Mouse (Mus musculus): ENCODE results near the gene 3110082J24Rik.

Gene 3110082J24Rik

DNA sequence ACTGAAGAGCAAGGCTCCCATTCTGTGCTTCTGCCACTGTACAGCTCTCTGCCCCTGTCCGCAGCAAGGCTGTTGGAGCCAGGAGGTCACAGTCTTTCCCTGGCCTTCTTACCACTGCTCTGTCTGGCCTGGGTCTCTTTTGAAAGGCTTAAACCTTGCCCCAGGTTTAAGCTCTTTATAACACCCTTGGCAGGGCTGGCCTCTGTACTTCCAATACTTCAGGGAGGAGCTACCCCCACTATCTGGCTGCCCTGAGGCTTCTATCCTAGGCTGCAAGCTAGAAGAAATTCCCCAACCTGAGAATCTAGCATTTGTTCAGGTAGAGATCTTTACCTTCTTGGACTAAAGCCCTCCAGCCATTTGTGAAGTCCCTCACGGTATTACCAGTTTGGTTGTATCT lies 4.0 kb upstream of the 3110082J24Rik start:
- no peak for DNase-seq (ENCODE audit: low read depth, low spot score)
- no peaks in the 10 kb centered on the region for H3K36me3 ChIP-seq (ENCODE audit: control insufficient read depth, insufficient read depth, low read length, poor library complexity, severe bottlenecking)

DNA sequence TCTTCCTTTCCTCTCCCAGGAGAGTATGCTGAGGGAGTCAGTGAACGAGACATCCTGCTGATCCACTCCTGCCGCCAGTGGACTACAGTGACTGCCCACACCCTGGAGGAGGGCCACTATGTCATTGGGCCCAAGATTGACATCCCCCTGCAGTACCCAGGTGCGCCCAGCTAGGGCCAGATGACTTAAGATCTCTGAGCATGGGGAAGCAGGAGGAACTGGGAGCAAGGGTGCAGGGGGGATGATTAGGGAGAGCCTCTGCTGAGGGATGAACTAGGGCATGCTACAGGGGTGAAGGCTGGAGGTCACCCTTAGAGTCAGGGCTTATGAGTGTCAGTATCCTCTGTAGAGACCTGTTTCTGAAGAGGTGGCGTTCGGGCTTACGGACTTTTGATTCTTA lies 2.3 kb upstream of the 3110082J24Rik start:
- Histone ChIP-seq H3K27me3 (ENCODE audit: control insufficient read depth, insufficient read depth, low read length, poor library complexity, severe bottlenecking) (no peaks in the 10 kb centered on the region), H3K36me3 (ENCODE audit: control insufficient read depth, insufficient read depth, low read length, poor library complexity, severe bottlenecking) (no peaks in the 10 kb centered on the region)
- DNase-seq (ENCODE audit: low read depth, low spot score) = no peak

More for the DNA sequence above, 4.0 kb upstream of the 3110082J24Rik start:
- no peaks in the 10 kb centered on the region for H3K27me3 ChIP-seq (ENCODE audit: control insufficient read depth, insufficient read depth, low read length, poor library complexity, severe bottlenecking)

DNA sequence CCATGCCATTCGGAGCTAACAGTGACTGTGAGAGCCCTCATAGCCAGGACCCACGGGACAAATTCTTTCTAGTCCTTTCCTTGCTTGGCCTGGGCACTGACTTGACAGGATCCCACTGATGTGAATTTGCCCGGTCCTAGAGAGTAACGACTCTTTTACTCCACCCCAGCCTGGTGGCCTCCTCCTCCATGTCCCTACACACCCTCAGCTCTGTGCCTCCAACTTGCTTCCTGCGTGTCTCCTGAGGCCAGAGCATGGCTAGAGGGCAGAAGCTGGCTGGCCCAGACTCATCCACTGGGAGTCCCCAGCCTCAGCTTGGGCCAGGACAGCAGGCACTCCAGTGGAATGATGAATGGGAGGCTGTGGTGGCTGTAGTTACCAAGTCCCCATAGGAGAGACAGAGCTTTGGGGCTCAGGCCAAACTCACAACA lies 1.7 kb upstream of the 3110082J24Rik start:
- Histone ChIP-seq H3K27me3 (ENCODE audit: control insufficient read depth, insufficient read depth, low read length, poor library complexity, severe bottlenecking) (no peaks in the 10 kb centered on the region), H3K36me3 (ENCODE audit: control insufficient read depth, insufficient read depth, low read length, poor library complexity, severe bottlenecking) (no peaks in the 10 kb centered on the region)
- DNase-seq (ENCODE audit: low read depth, low spot score) = no peak

DNA sequence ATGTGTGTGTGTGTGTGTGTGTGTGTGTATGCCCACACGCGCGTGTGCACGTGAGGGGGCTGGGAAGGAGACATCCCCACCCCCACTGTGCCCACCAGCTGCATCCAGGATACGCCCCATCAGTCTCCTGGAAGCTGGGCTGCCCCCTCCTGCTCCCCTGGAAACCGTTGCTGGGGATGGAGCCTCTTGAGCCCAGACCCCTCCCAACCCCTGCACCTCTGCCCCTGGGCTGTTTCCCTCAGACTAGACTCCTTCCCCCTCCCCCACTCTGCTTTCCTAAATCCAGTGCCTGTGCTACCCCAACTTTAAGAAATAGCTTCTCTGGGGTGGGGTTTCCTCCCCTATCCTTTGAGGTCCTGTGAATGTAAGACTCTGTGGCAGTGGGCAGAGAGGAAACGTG lies 1.3 kb upstream of the 3110082J24Rik start:
- Histone ChIP-seq H3K27me3 (ENCODE audit: control insufficient read depth, insufficient read depth, low read length, poor library complexity, severe bottlenecking) (no peaks in the 10 kb centered on the region), H3K36me3 (ENCODE audit: control insufficient read depth, insufficient read depth, low read length, poor library complexity, severe bottlenecking) (no peaks in the 10 kb centered on the region)
- no peak for DNase-seq (ENCODE audit: low read depth, low spot score)

DNA sequence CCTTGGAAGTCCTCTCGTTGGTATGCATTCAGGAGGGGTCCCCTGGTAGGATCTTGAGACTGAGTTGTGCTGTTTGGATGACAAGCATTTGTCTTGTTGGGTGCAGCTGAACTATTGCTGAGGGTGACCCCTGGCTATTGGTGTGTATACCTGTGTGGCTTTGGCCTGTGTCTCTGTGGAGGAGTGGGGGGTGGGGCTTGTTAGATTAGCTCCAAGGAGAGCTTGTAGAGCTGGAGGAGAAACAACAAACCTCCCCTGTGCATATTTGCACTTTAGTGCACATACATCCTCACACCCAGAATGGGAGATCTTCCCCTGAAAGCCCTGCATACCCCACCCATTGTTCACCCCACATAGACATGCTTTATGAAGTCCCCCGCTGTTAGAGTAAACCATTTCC lies 870 bp upstream of the 3110082J24Rik start:
- no peaks in the 10 kb centered on the region for H3K27me3 ChIP-seq (ENCODE audit: control insufficient read depth, insufficient read depth, low read length, poor library complexity, severe bottlenecking)
- no peak for DNase-seq (ENCODE audit: low read depth, low spot score)
- H3K36me3 ChIP-seq (ENCODE audit: control insufficient read depth, insufficient read depth, low read length, poor library complexity, severe bottlenecking) = no peaks in the 10 kb centered on the region

DNA sequence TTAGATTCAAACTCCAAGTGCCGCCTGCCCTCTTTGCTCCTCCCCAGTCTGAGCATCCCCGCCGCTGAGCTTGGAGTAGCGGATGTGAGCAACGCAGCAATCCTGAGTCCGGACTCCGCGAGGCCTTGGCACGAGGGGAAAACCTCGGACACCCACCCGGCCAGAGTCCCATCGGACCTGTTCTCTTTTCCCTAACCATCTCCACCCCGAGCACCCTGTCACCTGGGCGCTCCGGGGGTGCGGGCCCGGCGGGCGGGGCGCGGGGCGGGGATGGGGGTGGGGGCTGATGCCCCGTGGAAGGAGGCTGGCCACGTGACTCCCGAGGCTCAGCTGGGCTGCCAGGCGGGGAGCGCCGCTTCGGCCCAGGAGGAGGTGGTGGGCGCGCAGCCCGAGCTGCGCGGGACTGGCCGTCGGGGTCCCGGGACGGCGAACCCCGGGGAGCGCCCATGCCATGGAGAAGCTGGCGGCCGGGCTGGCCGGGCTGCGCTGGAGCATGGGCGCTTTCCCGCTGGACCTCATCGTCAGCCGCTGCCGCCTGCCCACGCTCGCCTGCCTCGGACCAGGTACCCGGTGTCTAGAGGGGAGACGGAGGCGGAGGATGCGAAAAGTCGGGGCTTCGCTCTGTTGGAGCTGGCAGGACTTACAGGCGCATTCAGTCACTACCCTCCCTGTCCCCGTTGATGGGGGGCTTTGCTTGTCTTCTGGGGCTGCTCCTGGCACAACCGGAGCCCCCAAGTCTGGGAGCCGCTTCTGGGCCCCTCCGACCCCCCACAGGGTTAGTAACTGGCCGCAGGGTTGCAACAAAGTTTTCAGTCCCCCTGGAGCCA lies 832 bp downstream of the 3110082J24Rik start, which contains the start of gene Garem2:
TSS of gene Garem2 (plus strand) at position 321 of the 827 bp plus-strand sequence.
- Histone ChIP-seq H3K36me3 (ENCODE audit: control insufficient read depth, insufficient read depth, low read length, poor library complexity, severe bottlenecking) (no peaks in the 10 kb centered on the region), H3K27me3 (ENCODE audit: control insufficient read depth, insufficient read depth, low read length, poor library complexity, severe bottlenecking) (no peaks in the 10 kb centered on the region)
- no peak for DNase-seq (ENCODE audit: low read depth, low spot score)

DNA sequence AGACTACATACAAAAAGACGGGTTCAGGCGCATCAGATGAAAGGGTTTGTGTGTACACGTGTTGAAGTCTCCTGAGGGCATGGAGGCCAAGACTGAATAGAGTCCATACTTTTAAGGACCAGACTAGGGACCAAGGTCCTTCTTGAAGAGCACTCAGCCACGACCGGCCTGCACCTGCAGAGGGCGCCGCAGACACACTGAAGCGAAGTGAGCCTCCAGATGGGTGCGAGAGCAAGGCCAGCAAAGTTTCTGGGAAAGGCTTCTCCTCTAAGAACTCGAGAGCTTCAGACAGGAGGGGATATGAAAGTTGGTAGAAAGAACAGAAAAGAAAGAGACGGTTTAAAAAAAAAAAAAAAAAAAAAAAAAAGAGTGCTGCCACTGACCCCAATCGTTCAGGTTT lies 1.5 kb downstream of the 3110082J24Rik start:
- Histone ChIP-seq H3K36me3 (ENCODE audit: control insufficient read depth, insufficient read depth, low read length, poor library complexity, severe bottlenecking) (no peaks in the 10 kb centered on the region), H3K27me3 (ENCODE audit: control insufficient read depth, insufficient read depth, low read length, poor library complexity, severe bottlenecking) (no peaks in the 10 kb centered on the region)
- peak; percentile 37 for DNase-seq (ENCODE audit: low read depth, low spot score)

DNA sequence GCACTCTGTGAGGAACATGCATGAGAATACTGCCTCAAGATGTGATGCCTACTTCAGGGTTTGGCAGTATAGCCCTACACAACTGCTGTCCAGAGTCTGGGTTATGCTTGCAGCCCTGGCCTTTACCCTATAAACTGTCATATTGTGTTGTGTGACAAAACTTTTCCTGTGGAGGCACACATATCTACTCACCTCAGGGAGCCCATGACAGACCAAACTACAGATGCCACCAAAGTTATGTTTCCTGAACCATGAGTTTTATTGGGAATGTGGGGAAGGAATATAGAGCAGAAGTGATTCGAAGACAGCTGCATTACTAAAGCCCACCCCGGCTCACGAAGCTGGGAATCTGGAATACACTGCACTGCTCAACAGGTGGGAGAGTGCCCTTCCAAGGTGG lies 2.5 kb downstream of the 3110082J24Rik start:
- no peak for DNase-seq (ENCODE audit: low read depth, low spot score)
- Histone ChIP-seq H3K27me3 (ENCODE audit: control insufficient read depth, insufficient read depth, low read length, poor library complexity, severe bottlenecking) (no peaks in the 10 kb centered on the region), H3K36me3 (ENCODE audit: control insufficient read depth, insufficient read depth, low read length, poor library complexity, severe bottlenecking) (no peaks in the 10 kb centered on the region)

DNA sequence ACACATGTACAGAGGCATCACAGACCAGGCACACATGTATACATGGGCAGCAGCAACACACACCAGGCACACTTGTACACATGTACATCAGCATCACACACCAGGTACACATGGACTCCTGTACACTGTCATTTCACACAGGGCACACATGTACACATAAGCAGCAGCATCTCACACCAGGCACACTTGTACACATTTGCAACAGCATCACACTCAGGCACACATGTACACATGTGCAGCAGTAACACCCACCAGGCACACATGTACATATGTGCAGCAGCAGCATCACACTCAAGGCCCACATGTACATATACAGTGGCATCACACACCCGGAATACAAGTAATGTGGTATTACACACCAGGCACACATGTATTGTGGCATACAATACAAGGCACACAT lies 7.6 kb downstream of the 3110082J24Rik start:
- DNase-seq (ENCODE audit: low read depth, low spot score) = no peak
- H3K27me3 ChIP-seq (ENCODE audit: control insufficient read depth, insufficient read depth, low read length, poor library complexity, severe bottlenecking) = no peaks in the 10 kb centered on the region
- no peaks in the 10 kb centered on the region for H3K36me3 ChIP-seq (ENCODE audit: control insufficient read depth, insufficient read depth, low read length, poor library complexity, severe bottlenecking)

DNA sequence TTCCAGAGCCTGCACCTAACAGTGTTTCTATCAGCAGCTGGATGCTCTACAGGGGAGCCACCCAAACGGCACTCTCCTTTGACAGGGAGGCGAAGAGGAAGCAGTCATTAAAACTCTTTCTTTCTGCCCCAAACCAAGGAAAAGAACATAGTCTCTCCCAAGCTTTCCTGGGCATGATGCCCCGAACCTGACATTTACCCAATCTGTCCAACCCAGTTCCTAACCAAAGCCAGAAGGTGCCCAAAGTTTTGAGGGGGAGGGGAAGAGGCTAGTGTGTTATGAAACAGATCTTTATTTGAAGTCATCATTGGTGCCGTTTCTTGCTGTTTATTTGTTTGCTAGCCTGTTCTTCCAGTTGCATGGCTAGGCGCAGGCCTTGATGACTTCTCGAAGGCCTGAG lies 10.2 kb downstream of the 3110082J24Rik start:
- no peak for DNase-seq (ENCODE audit: low read depth, low spot score)
- no peaks in the 10 kb centered on the region for H3K27me3 ChIP-seq (ENCODE audit: control insufficient read depth, insufficient read depth, low read length, poor library complexity, severe bottlenecking)
- H3K36me3 ChIP-seq (ENCODE audit: control insufficient read depth, insufficient read depth, low read length, poor library complexity, severe bottlenecking) = no peaks in the 10 kb centered on the region

DNA sequence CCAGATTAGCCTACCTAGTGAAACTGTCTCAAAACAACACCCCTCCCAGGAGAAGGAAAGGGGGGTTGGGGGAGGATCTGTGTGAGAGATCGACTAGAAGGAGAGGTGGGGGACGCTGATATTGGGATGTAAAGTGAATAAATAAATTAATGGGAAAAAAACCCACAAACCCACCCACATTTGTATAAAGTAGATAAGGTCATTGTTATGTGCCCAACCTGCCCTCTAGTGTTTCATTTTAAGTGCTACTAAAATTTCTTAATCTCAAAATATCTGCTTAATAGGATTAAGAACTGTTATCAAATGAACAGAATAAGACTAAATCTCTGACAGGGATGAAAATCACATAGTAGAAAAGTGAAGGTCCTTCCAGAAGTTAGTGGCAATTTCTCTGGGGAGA lies 11.5 kb downstream of the 3110082J24Rik start:
- Histone ChIP-seq H3K27me3 (ENCODE audit: control insufficient read depth, insufficient read depth, low read length, poor library complexity, severe bottlenecking) (no peaks in the 10 kb centered on the region), H3K36me3 (ENCODE audit: control insufficient read depth, insufficient read depth, low read length, poor library complexity, severe bottlenecking) (no peaks in the 10 kb centered on the region)
- DNase-seq (ENCODE audit: low read depth, low spot score) = no peak

DNA sequence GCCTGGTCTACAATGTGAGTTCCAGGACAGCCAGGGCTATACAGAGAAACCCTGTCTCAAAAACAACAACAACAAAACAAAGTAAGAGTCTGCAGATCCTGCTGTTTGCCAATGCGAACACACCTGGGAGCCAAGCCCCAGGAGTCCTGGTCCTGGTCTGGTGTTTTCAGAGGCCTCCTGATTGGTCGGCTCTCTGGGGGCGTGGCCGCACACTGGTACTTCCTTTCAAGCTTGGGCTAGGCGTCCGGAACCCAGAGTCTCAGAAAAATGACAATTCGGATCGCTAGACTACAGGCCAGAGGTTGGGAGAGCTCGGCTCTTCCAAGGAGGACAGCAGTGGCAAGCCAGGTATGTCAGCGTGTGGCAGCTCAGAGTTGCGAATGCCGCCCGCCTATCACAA lies 13.2 kb downstream of the 3110082J24Rik start:
- no peaks in the 10 kb centered on the region for H3K36me3 ChIP-seq (ENCODE audit: control insufficient read depth, insufficient read depth, low read length, poor library complexity, severe bottlenecking)
- DNase-seq (ENCODE audit: low read depth, low spot score) = no peak
- H3K27me3 ChIP-seq (ENCODE audit: control insufficient read depth, insufficient read depth, low read length, poor library complexity, severe bottlenecking) = no peaks in the 10 kb centered on the region

DNA sequence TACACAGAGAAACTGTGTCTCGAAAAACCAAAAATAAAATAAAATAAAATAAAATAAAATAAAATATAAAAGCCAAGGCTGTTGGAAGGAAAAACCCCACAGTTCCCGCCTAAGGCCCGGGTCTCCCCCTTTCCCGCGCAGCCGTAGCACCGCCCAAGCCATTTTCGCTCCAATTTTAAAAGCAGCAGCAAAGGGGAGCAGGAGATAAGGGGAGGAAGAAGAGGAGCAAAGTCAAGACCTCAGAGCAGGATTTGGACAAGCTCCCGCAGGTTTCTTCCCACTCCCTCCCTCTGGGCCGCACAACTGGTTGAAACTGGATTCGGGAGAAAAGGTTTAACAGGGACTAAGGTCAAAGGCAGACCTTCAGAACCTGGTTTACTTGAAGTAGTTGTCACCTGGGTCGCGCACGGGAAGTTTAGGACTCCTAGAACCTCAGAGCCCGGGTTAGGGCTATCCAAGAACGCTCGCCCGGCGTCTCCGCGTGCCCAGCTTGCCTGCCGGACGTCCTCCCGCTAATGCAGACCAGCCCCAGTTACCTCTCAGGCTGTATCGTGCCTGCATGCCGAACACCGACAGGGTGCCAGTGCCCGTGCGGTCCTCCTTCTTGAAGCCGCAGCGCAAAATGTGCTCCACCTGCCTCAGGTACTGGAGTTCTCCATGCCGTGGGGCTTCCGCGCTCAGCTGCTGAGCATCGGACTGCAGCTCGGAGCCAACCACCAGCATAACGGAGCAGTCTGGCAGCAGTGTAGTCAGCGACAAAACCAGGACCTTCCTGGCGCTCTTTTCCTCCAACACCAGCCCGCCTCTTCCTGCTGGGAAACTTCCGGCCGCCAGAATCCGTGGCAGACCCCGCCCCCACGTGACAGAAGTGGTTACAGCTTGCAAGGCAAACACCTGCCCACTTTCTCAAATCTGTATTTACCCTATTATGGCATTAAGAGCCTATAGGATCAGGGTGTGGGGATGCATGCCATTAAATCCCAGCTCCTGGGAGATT lies 32.8 kb downstream of the 3110082J24Rik start, which contains the start of gene Tyms:
TSS of gene Tyms (minus strand) at position 793 of the 997 bp plus-strand sequence.
- peak; percentile 44 for DNase-seq (ENCODE audit: low read depth, low spot score)

DNA sequence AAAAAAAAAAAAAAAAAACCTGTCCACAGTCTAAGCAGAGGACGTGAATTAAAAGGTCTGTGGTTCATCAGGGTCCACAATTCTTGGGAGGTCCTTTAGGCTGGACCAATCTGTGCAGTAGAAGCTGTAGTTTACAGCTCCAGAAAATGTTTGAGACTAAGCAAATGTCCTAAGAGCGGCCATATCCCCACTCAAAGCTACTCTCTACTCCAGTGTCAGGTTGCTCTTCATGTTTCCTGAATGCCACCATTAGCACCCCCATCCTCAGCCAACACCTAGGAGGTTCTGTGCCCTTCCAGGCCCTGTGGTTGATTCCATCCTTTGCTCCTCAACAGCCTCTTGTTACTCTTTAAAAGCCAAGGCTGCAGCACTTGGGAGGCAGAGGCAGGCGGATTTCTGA lies 33.5 kb downstream of the 3110082J24Rik start:
- H3K36me3 ChIP-seq (ENCODE audit: control insufficient read depth, insufficient read depth, low read length, poor library complexity, severe bottlenecking) = no peaks in the 10 kb centered on the region
- no peaks in the 10 kb centered on the region for H3K27me3 ChIP-seq (ENCODE audit: control insufficient read depth, insufficient read depth, low read length, poor library complexity, severe bottlenecking)
- DNase-seq (ENCODE audit: low read depth, low spot score) = no peak

More for the DNA sequence above, 32.8 kb downstream of the 3110082J24Rik start, which contains the start of gene Tyms:
- Histone ChIP-seq H3K36me3 (ENCODE audit: control insufficient read depth, insufficient read depth, low read length, poor library complexity, severe bottlenecking) (no peaks in the 10 kb centered on the region), H3K27me3 (ENCODE audit: control insufficient read depth, insufficient read depth, low read length, poor library complexity, severe bottlenecking) (no peaks in the 10 kb centered on the region)

DNA sequence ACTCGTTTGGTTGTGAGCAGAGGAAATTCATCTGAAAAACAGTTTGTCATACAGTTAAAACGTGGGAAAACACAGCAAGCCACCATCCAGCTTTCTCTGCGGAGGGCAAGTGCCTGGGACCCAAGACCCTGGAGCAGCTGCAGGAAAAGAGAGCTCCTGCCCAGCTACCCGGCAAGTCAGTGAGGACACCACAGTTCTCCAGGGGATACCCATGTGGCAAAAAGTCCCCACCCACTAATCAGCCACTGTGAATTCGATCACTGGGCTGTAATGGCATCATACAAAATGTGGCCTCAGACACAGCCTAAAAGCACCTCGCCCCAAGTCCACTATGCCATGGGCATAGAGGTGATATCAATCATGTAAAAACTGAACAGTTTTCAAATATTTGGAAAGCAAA lies 34.2 kb downstream of the 3110082J24Rik start:
- H3K36me3 ChIP-seq (ENCODE audit: control insufficient read depth, insufficient read depth, low read length, poor library complexity, severe bottlenecking) = no peaks in the 10 kb centered on the region
- peak; percentile 20 for DNase-seq (ENCODE audit: low read depth, low spot score)
- H3K27me3 ChIP-seq (ENCODE audit: control insufficient read depth, insufficient read depth, low read length, poor library complexity, severe bottlenecking) = no peaks in the 10 kb centered on the region

Measured in splenic B cell, adult 2 months (primary cell).